Mouse (Mus musculus) ES-E14 (cell line): ENCODE measurements at regions not wholly inside any gene's neighbourhood (a gene's known extent, or its start where the extent isn't known, plus 50 kb on each side); places are given as distances from the start of the nearest gene placed in this dataset.

Source experiments
- HCFC1 ChIP-seq: IDR thresholded peaks from 2 replicates; pipeline ENCODE4 v1.6.1; 2012; ENCODE audit warnings: low read length, inconsistent platforms, borderline replicate concordance; ENCODE audit not compliant: insufficient read depth
- ZC3H11A ChIP-seq: IDR thresholded peaks from 2 replicates; pipeline ENCODE4 v1.6.1; 2012; ENCODE audit warnings: low read depth, mild to moderate bottlenecking, inconsistent platforms, low read length, borderline replicate concordance
- ZNF384 ChIP-seq: IDR thresholded peaks from 2 replicates; pipeline ENCODE4 v1.6.1; 2012; ENCODE audit warnings: low read depth, low read length, inconsistent platforms

- no peak for TF ChIP-seq ZNF384
- no peak for TF ChIP-seq HCFC1
- TF ChIP-seq ZC3H11A = no peak
These were observed 59.5 kb upstream of the Tnp1 start for GRCm38 (mm10) chr1:73075159-73075558.
